Mouse (Mus musculus): ENCODE measurements around the gene Capn12. TPM values are rescaled to one million over a fixed set of nuclear protein-coding genes. Genes with fewer than 3 reads are reported as not detected.

Capn12 gene
- total and polyA plus RNA-seq, 2 experiments from 2014 or later = 0.38 to 0.41 TPM

GRCm38 (mm10) chr7:28941129-28941528 is 59.9 kb downstream of the Capn12 start:
- H3K4me1 ChIP-seq (ENCODE audit: insufficient read depth, low read length) = no peaks in the 10 kb centered on the region; the same call in 1 of the 2 replicates
- TF ChIP-seq CTCF (IDR thresholded peaks at IDR 0.05) = no peak

GRCm38 (mm10) chr7:28941542-28941941 is 60.3 kb downstream of the Capn12 start:
- H3K36me3 ChIP-seq (ENCODE audit: insufficient read depth, low read length) = no peaks in the 10 kb centered on the region
- ATAC-seq (ENCODE audit: low FRiP score) = no peak
- 68% methylated on average over 4 of the region's 4 CpGs for WGBS

More at GRCm38 (mm10) chr7:28941129-28941528, 59.9 kb downstream of the Capn12 start:
- no peak overlapping the region for H3K27ac ChIP-seq (ENCODE audit: low read depth, low read length)
- no peaks in the 10 kb centered on the region for H3K9me3 ChIP-seq (ENCODE audit: low read length)
- no peak overlapping the region for H3K4me2 ChIP-seq (ENCODE audit: low read depth, low read length, poor library complexity, severe bottlenecking)
- DNase-seq (ENCODE audit: low spot score) = no peak
- no peak overlapping the region for H3K9ac ChIP-seq (replicated peaks; ENCODE audit: low read length, poor library complexity, severe bottlenecking)
- no peak for ATAC-seq (ENCODE audit: low FRiP score)
- H3K27me3 ChIP-seq (ENCODE audit: insufficient read depth, low read length) = no peaks in the 10 kb centered on the region
- H3K36me3 ChIP-seq (ENCODE audit: insufficient read depth, low read length) = no peaks in the 10 kb centered on the region
- H3K4me3 ChIP-seq (ENCODE audit: low read depth, low read length) = no peak overlapping the region
- 76% methylated on average over 4 of the region's 4 CpGs for WGBS

More at GRCm38 (mm10) chr7:28941542-28941941, 60.3 kb downstream of the Capn12 start:
- H3K4me3 ChIP-seq (ENCODE audit: low read depth, low read length) = no peak overlapping the region
- DNase-seq (ENCODE audit: low spot score) = no peak
- no peaks in the 10 kb centered on the region for H3K9me3 ChIP-seq (ENCODE audit: low read length)
- no peaks in the 10 kb centered on the region for H3K27me3 ChIP-seq (ENCODE audit: insufficient read depth, low read length)
- H3K4me2 ChIP-seq (ENCODE audit: low read depth, low read length, poor library complexity, severe bottlenecking) = no peak overlapping the region
- H3K4me1 ChIP-seq (ENCODE audit: insufficient read depth, low read length) = no peaks in the 10 kb centered on the region; the same call in 1 of the 2 replicates
- no peak overlapping the region for H3K9ac ChIP-seq (replicated peaks; ENCODE audit: low read length, poor library complexity, severe bottlenecking)
- H3K27ac ChIP-seq (ENCODE audit: low read depth, low read length) = no peak overlapping the region
- TF ChIP-seq CTCF (IDR thresholded peaks at IDR 0.05) = no peak

Other genes starting within 250 kb of the Capn12 start
- 7.4 and 8.2 TPM in 2 replicates for gene Fbxo27, start 188.6 kb upstream of the Capn12 start, total RNA-seq (2014; rRNA removed)
- gene Fbxo27, start 188.6 kb upstream of the Capn12 start, polyA plus RNA-seq (2015; fragmentation: Nextera tagmentation; extraction: Ambion mirVana) = 10.4 and 12.2 TPM in 2 replicates
- 1.7 and 2.8 TPM in 2 replicates for gene Fbxo17, start 164.6 kb upstream of the Capn12 start, total RNA-seq (2014; rRNA removed)
- 5.5 and 6.1 TPM in 2 replicates for gene Fbxo17, start 164.6 kb upstream of the Capn12 start, polyA plus RNA-seq (2015; fragmentation: Nextera tagmentation; extraction: Ambion mirVana)
- 48.6 and 67.5 TPM in 2 replicates for gene Mrps12, start 139.6 kb upstream of the Capn12 start, total RNA-seq (2014; rRNA removed)
- gene Mrps12, start 139.6 kb upstream of the Capn12 start, polyA plus RNA-seq (2015; fragmentation: Nextera tagmentation; extraction: Ambion mirVana) = 97.3 and 106 TPM in 2 replicates
- gene Sars2, start 139.4 kb upstream of the Capn12 start, total RNA-seq (2014; rRNA removed) = 17.8 and 18.6 TPM in 2 replicates
- 16.2 and 19.3 TPM in 2 replicates for gene Sars2, start 139.4 kb upstream of the Capn12 start, polyA plus RNA-seq (2015; fragmentation: Nextera tagmentation; extraction: Ambion mirVana)
- not detected in 2 replicates for gene Ccer2, start 125.2 kb upstream of the Capn12 start, total RNA-seq (2014; rRNA removed)
- 1.4 and 1.8 TPM in 2 replicates for gene Ccer2, start 125.2 kb upstream of the Capn12 start, polyA plus RNA-seq (2015; fragmentation: Nextera tagmentation; extraction: Ambion mirVana)
- 64.8 and 85.9 TPM in 2 replicates for gene Sirt2, start 114.7 kb upstream of the Capn12 start, total RNA-seq (2014; rRNA removed)
- gene Sirt2, start 114.7 kb upstream of the Capn12 start, polyA plus RNA-seq (2015; fragmentation: Nextera tagmentation; extraction: Ambion mirVana) = 111 and 120 TPM in 2 replicates
- 18.3 and 19.7 TPM in 2 replicates for gene Nfkbib, start 113.9 kb upstream of the Capn12 start, total RNA-seq (2014; rRNA removed)
- 58.5 and 65.3 TPM in 2 replicates for gene Nfkbib, start 113.9 kb upstream of the Capn12 start, polyA plus RNA-seq (2015; fragmentation: Nextera tagmentation; extraction: Ambion mirVana)
- 0.80 and 1.0 TPM in 2 replicates for gene Rinl, start 92.5 kb upstream of the Capn12 start, total RNA-seq (2014; rRNA removed)
- gene Rinl, start 92.5 kb upstream of the Capn12 start, polyA plus RNA-seq (2015; fragmentation: Nextera tagmentation; extraction: Ambion mirVana) = 1.9 TPM in 2 replicates
- gene Hnrnpl, start 72.9 kb upstream of the Capn12 start, total RNA-seq (2014; rRNA removed) = 253 and 265 TPM in 2 replicates
- gene Hnrnpl, start 72.9 kb upstream of the Capn12 start, polyA plus RNA-seq (2015; fragmentation: Nextera tagmentation; extraction: Ambion mirVana) = 146 and 175 TPM in 2 replicates
- 89.3 and 104 TPM in 2 replicates for gene Ech1, start 56.2 kb upstream of the Capn12 start, total RNA-seq (2014; rRNA removed)
- 103 and 107 TPM in 2 replicates for gene Ech1, start 56.2 kb upstream of the Capn12 start, polyA plus RNA-seq (2015; fragmentation: Nextera tagmentation; extraction: Ambion mirVana)
- gene Lgals4, start 47.6 kb upstream of the Capn12 start, total RNA-seq (2014; rRNA removed) = 3.4 and 3.5 TPM in 2 replicates
- 4.8 and 5.1 TPM in 2 replicates for gene Lgals4, start 47.6 kb upstream of the Capn12 start, polyA plus RNA-seq (2015; fragmentation: Nextera tagmentation; extraction: Ambion mirVana)
- gene Lgals7, start 17.6 kb upstream of the Capn12 start, total RNA-seq (2014; rRNA removed) = 0.38 and 12.5 TPM in 2 replicates
- gene Lgals7, start 17.6 kb upstream of the Capn12 start, polyA plus RNA-seq (2015; fragmentation: Nextera tagmentation; extraction: Ambion mirVana) = 3.8 and 4.8 TPM in 2 replicates
- 74.7 and 86.9 TPM in 2 replicates for gene Actn4, start 80.9 kb downstream of the Capn12 start, total RNA-seq (2014; rRNA removed)
- 101 and 105 TPM in 2 replicates for gene Actn4, start 80.9 kb downstream of the Capn12 start, polyA plus RNA-seq (2015; fragmentation: Nextera tagmentation; extraction: Ambion mirVana)
- 405 and 482 TPM in 2 replicates for gene Eif3k, start 100.4 kb downstream of the Capn12 start, total RNA-seq (2014; rRNA removed)
- 292 and 309 TPM in 2 replicates for gene Eif3k, start 100.4 kb downstream of the Capn12 start, polyA plus RNA-seq (2015; fragmentation: Nextera tagmentation; extraction: Ambion mirVana)
- gene Map4k1, start 100.6 kb downstream of the Capn12 start, total RNA-seq (2014; rRNA removed) = 5.6 and 17.4 TPM in 2 replicates
- gene Map4k1, start 100.6 kb downstream of the Capn12 start, polyA plus RNA-seq (2015; fragmentation: Nextera tagmentation; extraction: Ambion mirVana) = 18.2 and 21.0 TPM in 2 replicates
- gene Ryr1, start 243.8 kb downstream of the Capn12 start, total RNA-seq (2014; rRNA removed) = 7.0 and 7.2 TPM in 2 replicates
- 13.6 and 15.2 TPM in 2 replicates for gene Ryr1, start 243.8 kb downstream of the Capn12 start, polyA plus RNA-seq (2015; fragmentation: Nextera tagmentation; extraction: Ambion mirVana)

All from midbrain, postnatal 0 days (tissue).